Mouse (Mus musculus): Measurements from ENCODE around the gene B4galt5. TPM values are rescaled to one million over a fixed set of nuclear protein-coding genes. Genes with fewer than 3 reads are reported as not detected.

The B4galt5 gene
- polyA plus RNA-seq, 1 experiment from 2014 or later: 11.2 TPM

DNA sequence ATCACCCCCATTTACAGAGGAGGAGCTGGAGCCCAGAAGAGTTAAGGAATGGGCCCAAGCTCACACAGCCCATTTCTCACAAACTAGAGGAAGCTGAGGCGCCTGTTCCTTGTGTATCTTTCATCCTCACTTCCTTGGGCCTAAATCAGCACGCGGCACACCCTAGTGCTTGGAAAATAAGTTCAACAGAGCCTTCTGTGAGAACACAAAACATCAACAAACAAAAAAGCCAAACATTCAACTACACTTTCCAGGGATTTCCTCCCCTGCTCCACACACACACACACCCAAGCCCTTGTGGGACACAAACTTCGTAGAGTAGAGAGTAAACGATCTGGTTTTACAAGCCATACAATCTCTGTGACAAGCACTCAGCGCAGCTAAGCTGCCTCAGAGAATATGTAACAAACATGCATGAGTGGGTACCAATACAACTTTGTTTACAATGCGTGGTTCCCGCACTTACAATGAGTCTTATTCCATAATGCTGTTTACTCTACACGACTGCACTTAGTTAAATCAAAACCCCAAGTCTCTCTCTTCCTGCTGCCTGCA lies 5.7 kb upstream of the B4galt5 start:
- no peak for ATAC-seq
- H3K4me3 ChIP-seq (replicated peaks): no peak overlapping the region
- peaks cover 21% of the 10 kb centered on the region for H3K27me3 ChIP-seq
- H3K27ac ChIP-seq: no peak overlapping the region
- no peak overlapping the region for H3K9ac ChIP-seq (replicated peaks)
- no peaks in the 10 kb centered on the region for H3K36me3 ChIP-seq
- H3K4me2 ChIP-seq (replicated peaks): no peak overlapping the region
- no peaks in the 10 kb centered on the region for H3K9me3 ChIP-seq
- peaks cover 11% of the 10 kb centered on the region for H3K4me1 ChIP-seq (replicated peaks)
- WGBS: 64% methylated on average over 9 of the region's 9 CpGs

DNA sequence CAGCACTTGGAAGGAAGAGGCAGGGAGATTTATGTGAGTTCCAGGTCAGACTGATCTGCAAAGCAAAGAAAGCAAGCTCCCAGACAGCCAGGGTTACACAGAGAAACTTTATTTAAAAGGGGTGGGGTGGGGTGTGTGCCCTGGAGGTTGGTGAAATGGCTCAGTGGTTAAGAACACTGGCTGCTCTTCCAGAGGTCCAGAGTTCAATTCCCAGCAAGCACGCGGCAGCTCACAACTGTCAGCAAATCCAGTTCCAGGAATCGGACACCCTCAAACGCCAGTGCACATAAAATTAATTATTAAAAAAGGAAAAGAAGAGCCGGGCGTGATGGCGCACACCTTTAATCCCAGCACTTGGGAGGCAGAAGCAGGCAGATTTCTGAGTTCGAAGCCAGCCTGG lies 5.1 kb upstream of the B4galt5 start:
- ATAC-seq: no peak
- Histone ChIP-seq H3K4me1 (replicated peaks) (peaks cover 13% of the 10 kb centered on the region), H3K27ac (no peak overlapping the region), H3K36me3 (no peaks in the 10 kb centered on the region), H3K4me3 (replicated peaks) (no peak overlapping the region), H3K9ac (replicated peaks) (no peak overlapping the region), H3K9me3 (no peaks in the 10 kb centered on the region), H3K27me3 (peaks cover 21% of the 10 kb centered on the region), H3K4me2 (replicated peaks) (no peak overlapping the region)
- 82% methylated on average over 8 of the region's 8 CpGs for WGBS

DNA sequence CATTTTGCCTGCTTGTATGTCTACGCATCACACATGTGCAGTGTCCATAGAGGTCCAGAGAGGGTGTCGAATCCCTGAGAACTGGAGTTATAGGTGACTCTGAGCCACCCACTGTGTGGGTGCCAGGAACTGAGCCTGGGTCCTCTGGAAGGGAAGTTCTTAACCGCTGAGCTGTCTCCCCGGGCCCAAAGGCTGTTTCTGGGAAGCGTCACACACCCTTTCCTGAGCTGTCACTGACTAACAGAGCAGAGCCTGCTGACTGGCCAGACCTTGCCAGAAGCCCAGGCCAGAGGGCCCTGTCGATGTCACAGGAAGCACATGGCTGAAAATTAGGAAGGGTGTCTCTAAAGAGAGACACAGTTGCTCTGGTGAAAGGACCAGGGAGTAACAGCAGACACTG lies 3.5 kb upstream of the B4galt5 start:
- Histone ChIP-seq H3K4me2 (replicated peaks) (no peak overlapping the region), H3K27ac (no peak overlapping the region), H3K4me3 (replicated peaks) (no peak overlapping the region), H3K27me3 (peaks cover 21% of the 10 kb centered on the region), H3K9ac (replicated peaks) (no peak overlapping the region), H3K4me1 (replicated peaks) (peaks cover 21% of the 10 kb centered on the region), H3K9me3 (no peaks in the 10 kb centered on the region), H3K36me3 (no peaks in the 10 kb centered on the region)
- no peak for ATAC-seq
- 87% methylated on average over 6 of the region's 6 CpGs for WGBS

DNA sequence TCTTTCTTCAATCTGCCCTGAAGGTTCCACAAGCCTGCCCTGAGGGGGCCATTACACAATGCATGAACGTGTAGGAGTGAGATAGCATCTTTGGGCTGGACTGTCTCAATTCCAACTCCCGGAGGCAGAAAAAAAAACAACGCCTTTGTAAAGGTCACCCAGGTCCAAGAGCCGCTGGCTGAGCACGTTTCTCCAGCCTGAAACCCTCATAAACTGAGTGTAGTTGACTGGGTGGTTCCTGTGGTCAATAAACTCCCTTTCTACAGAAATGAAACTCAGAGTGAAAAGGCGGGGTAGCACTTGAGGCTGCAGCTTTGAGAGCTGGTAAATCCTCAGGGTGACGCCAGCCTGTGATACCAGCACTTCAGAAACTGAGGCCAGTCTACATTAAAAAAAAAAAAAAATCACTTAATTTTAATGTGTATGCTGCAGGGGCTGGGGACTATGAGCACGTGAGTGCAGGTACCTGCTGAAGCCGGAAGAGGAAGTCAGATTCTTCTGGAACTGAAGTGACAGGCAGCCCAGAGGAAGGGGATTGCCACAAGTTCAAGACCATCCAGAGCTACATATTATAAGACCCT lies 2.5 kb upstream of the B4galt5 start:
- H3K4me3 ChIP-seq (replicated peaks): no peak overlapping the region
- WGBS: 65% methylated on average over 9 of the region's 9 CpGs
- H3K4me2 ChIP-seq (replicated peaks): no peak overlapping the region
- no peaks in the 10 kb centered on the region for H3K36me3 ChIP-seq
- no peaks in the 10 kb centered on the region for H3K9me3 ChIP-seq
- H3K4me1 ChIP-seq (replicated peaks): peaks cover 30% of the 10 kb centered on the region
- no peak for ATAC-seq
- H3K27me3 ChIP-seq: peaks cover 21% of the 10 kb centered on the region
- H3K9ac ChIP-seq (replicated peaks): no peak overlapping the region
- H3K27ac ChIP-seq: no peak overlapping the region

DNA sequence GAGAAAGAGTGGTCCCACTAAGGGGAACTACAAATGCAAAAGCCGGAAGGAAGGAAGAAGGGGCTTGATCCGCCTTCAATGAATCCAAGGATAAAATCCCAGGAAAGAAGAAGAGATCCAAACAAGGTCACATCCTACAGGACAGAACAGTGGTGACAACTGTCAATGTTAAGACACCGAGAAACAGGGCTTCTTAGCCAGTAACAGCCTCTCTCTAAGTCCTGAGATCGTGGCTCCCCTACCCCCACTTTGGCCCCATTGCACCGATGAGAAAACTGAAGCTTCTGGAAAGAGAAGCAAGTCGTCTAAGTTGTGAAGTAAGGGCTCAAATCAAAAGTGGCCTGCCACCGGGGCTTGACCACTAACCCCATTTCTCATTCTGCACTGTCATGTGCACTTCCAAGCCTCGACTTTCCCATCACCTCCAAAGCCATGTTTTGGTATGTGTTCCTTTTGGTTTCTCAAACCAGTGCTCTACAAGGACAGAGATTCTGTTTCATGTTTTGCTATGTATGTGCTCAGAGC lies 1.2 kb upstream of the B4galt5 start:
- Histone ChIP-seq H3K27me3 (peaks cover 21% of the 10 kb centered on the region), H3K4me1 (replicated peaks) (peaks cover 30% of the 10 kb centered on the region), H3K9me3 (no peaks in the 10 kb centered on the region), H3K4me3 (replicated peaks) (peak overlapping the region; percentile 76), H3K9ac (replicated peaks) (peak overlapping the region; percentile 59; the same call in 1 of the 2 replicates), H3K27ac (no peak overlapping the region), H3K4me2 (replicated peaks) (peak overlapping the region; percentile 70), H3K36me3 (no peaks in the 10 kb centered on the region)
- whole genome bisulfite sequencing: 62% methylated on average over 8 of the region's 8 CpGs
- ATAC-seq: no peak

DNA sequence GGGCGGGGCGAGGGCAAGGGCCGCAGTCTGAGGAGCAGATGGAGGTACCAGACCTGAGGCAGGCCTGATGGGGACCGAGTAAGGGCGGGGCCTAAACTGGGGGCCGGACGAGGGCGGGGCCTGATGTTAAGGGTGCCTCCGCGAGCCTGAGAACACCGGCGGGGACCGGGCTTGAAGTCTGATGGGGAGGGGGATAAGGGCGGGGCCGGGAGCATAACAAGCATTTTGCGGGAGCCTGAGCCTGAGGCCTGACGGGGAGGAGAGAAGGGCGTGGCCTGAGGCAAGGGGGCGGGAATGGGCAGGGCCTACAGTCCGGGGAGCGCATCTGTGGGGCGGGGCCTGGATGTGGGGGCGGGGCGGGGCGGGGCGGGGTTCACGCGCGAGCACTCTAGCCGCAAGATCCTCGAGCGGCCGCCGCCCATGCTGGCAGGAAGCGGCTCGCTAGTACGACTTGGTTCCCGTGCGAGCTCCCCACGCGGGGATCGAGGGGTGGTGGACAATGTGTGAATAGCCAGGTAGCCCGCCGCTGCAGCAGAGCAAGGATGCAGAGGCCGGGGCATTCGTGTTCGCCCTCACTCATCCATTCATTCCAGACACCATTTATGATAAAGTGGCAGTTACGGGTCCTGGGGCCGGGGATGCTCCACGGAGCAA lies 427 bp upstream of the B4galt5 start:
- peaks cover 30% of the 10 kb centered on the region for H3K4me1 ChIP-seq (replicated peaks)
- ATAC-seq: peak; percentile 97
- WGBS: under 1% methylated on average over 49 of the region's 50 CpGs
- peak overlapping the region; percentile 91 for H3K27ac ChIP-seq
- H3K9me3 ChIP-seq: no peaks in the 10 kb centered on the region
- H3K27me3 ChIP-seq: peaks cover 21% of the 10 kb centered on the region
- peak overlapping the region; percentile 70 for H3K4me2 ChIP-seq (replicated peaks)
- peak overlapping the region; percentile 76 for H3K4me3 ChIP-seq (replicated peaks)
- peak overlapping the region; percentile 59 for H3K9ac ChIP-seq (replicated peaks)
- no peaks in the 10 kb centered on the region for H3K36me3 ChIP-seq

DNA sequence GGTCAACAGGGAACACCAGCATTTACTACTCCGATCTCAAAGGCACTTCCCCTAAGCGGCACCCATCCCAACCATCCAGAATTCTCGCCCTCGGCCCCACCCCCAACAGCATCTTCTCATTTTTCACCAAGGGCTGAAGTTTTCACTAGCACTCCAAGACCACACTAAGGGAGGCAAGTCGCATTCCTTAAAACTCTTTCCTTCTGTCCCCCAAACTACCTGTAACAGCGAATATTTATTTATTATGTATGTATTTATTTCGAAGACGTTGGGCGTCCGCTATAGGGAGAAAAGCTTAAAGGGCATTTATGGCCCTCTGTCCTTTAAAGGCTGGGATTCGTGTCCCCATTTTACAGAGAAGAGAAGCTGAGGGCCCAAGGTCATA lies 1.0 kb downstream of the B4galt5 start:
- H3K9me3 ChIP-seq: no peaks in the 10 kb centered on the region
- no peak for ATAC-seq
- peaks cover 21% of the 10 kb centered on the region for H3K27me3 ChIP-seq
- WGBS: 15% methylated on average over 11 of the region's 11 CpGs
- H3K4me2 ChIP-seq (replicated peaks): peak overlapping the region; percentile 70
- peak overlapping the region; percentile 90; the same call in 1 of the 2 replicates for H3K9ac ChIP-seq (replicated peaks)
- peaks cover 36% of the 10 kb centered on the region for H3K4me1 ChIP-seq (replicated peaks)
- H3K36me3 ChIP-seq: no peaks in the 10 kb centered on the region
- H3K4me3 ChIP-seq (replicated peaks): peak overlapping the region; percentile 76
- H3K27ac ChIP-seq: no peak overlapping the region

DNA sequence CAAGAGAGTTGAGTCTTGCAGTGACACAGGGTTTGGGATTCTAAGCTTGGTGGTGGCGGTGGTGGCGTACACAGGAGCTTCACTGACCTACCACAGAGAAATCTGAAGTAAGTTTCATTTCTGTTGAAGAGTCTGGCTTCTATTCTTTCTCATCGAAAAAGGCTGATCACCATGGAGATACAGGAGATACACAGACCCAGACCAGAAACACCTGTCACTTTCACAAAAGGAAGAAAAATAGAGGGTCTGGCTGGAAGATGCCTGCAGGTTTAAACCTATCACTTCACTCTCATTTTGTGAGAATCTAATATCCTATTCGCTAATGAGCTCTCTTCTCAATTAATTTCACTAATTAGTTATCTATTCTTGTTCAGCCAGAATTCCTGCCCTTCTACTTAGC lies 1.6 kb downstream of the B4galt5 start:
- Histone ChIP-seq H3K9me3 (no peaks in the 10 kb centered on the region), H3K27ac (no peak overlapping the region), H3K9ac (replicated peaks) (no peak overlapping the region), H3K4me3 (replicated peaks) (peak overlapping the region; percentile 76), H3K4me2 (replicated peaks) (peak overlapping the region; percentile 70), H3K4me1 (replicated peaks) (peaks cover 39% of the 10 kb centered on the region), H3K27me3 (peaks cover 21% of the 10 kb centered on the region), H3K36me3 (no peaks in the 10 kb centered on the region)
- no peak for ATAC-seq
- WGBS: 77% methylated on average over 4 of the region's 4 CpGs

DNA sequence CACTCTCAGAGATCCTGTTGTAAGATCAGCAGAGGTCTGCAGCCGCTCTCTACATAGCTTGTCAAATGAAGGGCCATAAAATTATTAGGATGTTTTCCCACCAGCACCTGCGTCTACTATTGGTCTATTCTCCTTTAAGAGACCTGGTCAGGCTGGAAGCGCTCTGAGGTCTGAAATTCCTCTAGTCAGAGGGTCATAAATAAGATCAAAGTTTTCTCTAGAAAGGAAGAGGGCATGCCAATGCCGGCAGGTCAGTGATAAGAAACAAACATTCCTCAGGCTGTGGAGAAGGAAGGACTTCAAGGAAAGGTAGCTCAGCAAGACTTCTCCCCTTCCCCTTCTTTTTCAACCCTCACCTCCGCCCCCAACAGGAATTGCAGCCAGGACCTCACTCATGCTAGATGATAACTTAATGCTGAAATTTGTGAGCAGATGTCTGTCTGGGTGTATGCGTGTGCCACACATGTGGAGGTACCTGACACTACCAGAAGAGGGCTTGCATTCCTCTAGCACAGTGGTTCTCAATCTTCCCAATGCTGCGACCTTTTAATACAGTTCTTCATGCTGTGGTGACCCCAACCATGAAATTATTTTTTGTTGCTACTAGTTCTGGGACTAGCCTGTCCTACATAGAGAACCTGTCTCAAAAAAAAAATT lies 3.3 kb downstream of the B4galt5 start:
- Histone ChIP-seq H3K27ac (no peak overlapping the region), H3K36me3 (no peaks in the 10 kb centered on the region), H3K4me3 (replicated peaks) (no peak overlapping the region), H3K27me3 (peaks cover 6% of the 10 kb centered on the region), H3K4me1 (replicated peaks) (peaks cover 44% of the 10 kb centered on the region), H3K9me3 (no peaks in the 10 kb centered on the region), H3K9ac (replicated peaks) (no peak overlapping the region), H3K4me2 (replicated peaks) (no peak overlapping the region)
- 92% methylated on average over 7 of the region's 7 CpGs for WGBS
- ATAC-seq: no peak

DNA sequence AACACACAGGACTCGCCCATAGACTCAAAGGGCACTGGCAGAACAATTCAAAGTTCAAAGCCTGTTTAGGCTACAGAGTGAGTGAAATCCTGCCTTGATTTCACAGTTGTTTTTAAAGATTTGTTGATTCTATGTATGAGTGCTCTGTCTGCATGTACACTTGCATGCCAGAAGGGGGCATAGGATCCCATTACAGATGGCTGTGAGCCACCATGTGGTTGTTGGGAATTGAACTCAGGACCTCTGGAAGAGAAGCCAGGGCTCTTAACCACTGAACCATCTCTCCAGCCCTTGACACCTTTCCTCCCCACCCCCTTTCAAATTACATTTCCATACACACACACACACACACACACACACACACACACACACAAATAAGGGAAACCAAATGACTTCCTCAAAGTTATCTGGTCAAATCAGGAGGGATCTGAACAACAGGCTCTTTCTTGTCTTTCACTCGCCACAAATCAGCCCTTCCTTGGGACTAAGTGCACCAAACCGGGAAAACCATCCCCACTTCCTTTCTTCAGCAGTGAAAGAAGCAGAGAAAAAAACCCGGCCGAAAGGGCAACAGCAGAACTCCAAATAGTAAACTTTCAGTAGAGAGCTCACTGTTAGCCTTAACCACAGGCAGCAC lies 4.0 kb downstream of the B4galt5 start:
- ATAC-seq: no peak
- Histone ChIP-seq H3K9me3 (no peaks in the 10 kb centered on the region), H3K4me3 (replicated peaks) (no peak overlapping the region), H3K36me3 (no peaks in the 10 kb centered on the region), H3K4me1 (replicated peaks) (peaks cover 43% of the 10 kb centered on the region), H3K27me3 (no peaks in the 10 kb centered on the region), H3K27ac (no peak overlapping the region), H3K4me2 (replicated peaks) (no peak overlapping the region), H3K9ac (replicated peaks) (no peak overlapping the region)
- 84% methylated on average over 5 of the region's 5 CpGs for WGBS

DNA sequence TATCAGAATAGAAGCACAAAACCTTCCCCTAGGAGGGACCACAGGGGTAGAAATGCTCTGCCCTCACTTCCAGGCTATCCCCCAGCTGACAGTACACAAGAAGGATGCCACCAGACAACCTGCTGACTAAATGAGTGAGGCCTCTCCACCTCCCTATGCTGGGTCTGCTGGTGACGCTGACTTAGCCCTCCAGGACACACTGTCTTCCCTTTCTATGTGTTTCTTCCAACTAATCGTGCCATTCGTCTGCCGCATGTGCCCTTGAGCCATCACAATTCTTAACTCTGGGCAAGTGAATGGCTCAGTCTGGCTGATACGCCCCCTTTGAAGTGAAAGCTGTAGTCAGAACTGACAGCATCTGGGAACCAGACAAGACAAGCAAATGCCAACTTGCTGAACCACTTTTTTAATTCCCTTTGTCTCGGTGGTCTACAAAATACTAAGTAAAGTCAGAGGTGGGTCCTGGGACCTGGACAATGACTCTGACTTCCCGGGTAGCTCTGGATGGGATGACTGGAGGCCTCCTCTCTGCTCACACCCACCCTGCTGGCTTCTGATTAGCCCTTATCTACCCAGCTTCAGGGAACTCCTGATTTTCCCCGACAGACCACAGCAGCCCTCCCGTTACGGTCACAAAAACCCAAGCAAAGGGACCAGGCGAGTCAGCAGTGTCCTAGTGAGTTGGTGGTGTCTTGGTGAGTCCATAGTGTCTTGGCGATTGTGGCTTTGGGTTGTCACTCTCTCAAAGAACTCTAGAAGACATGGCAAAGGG lies 5.4 kb downstream of the B4galt5 start:
- Histone ChIP-seq H3K27ac (peak overlapping the region; percentile 66), H3K9ac (replicated peaks) (no peak overlapping the region; the same call in none of the 2 replicates), H3K4me1 (replicated peaks) (peaks cover 39% of the 10 kb centered on the region), H3K9me3 (no peaks in the 10 kb centered on the region), H3K4me3 (replicated peaks) (no peak overlapping the region), H3K36me3 (no peaks in the 10 kb centered on the region), H3K4me2 (replicated peaks) (no peak overlapping the region), H3K27me3 (no peaks in the 10 kb centered on the region)
- no peak for ATAC-seq
- 72% methylated on average over 12 of the region's 12 CpGs for WGBS

Data from midbrain, embryonic 13.5 days (tissue).